Mouse (Mus musculus): ENCODE data around the gene Apcs. TPM values are rescaled to one million over a fixed set of nuclear protein-coding genes. Genes with fewer than 3 reads are reported as not detected.

Apcs gene
- polyA plus RNA-seq (2016; fragmentation: Nextera tagmentation; extraction: Ambion mirVana): not detected in 2 replicates

GRCm38 (mm10) chr1:172894777-172895357 is at the start of gene Apcs:
Gene Apcs, minus strand, starts transcription at chr1:172895041.
- Histone ChIP-seq H3K27ac (no peak within 1 kb of the TSS), H3K27me3 (ENCODE audit: low read depth, poor library complexity, severe bottlenecking) (no peaks in the 10 kb centered on the region)
- 64% methylated on average over 2 of the region's 2 CpGs for WGBS

GRCm38 (mm10) chr1:172932197-172932596 is 37.4 kb upstream of the Apcs start:
- 100% methylated on average over 2 of the region's 2 CpGs for WGBS
- Histone ChIP-seq H3K27me3 (ENCODE audit: low read depth, poor library complexity, severe bottlenecking) (no peaks in the 10 kb centered on the region), H3K27ac (no peak overlapping the region), H3K9me3 (replicated peaks) (no peaks in the 10 kb centered on the region), H3K36me3 (no peaks in the 10 kb centered on the region), H3K4me1 (no peaks in the 10 kb centered on the region), H3K4me3 (no peak overlapping the region)
- no peak for DNase-seq (ENCODE audit: low spot score)

More at GRCm38 (mm10) chr1:172894777-172895357, at the start of gene Apcs:
- Histone ChIP-seq H3K36me3 (no peaks in the 10 kb centered on the region), H3K9me3 (replicated peaks) (no peaks in the 10 kb centered on the region), H3K4me3 (no peak within 1 kb of the TSS), H3K4me1 (no peaks in the 10 kb centered on the region)
- no peak for DNase-seq (ENCODE audit: low spot score)

GRCm38 (mm10) chr1:172918450-172918849 is 23.6 kb upstream of the Apcs start:
- no peak for DNase-seq (ENCODE audit: low spot score)
- H3K27ac ChIP-seq: no peak overlapping the region
- no peaks in the 10 kb centered on the region for H3K4me1 ChIP-seq
- H3K27me3 ChIP-seq (ENCODE audit: low read depth, poor library complexity, severe bottlenecking): no peaks in the 10 kb centered on the region
- 85% methylated on average over 2 of the region's 2 CpGs for WGBS
- no peaks in the 10 kb centered on the region for H3K9me3 ChIP-seq (replicated peaks)
- no peak overlapping the region for H3K4me3 ChIP-seq
- H3K36me3 ChIP-seq: no peaks in the 10 kb centered on the region

- Histone ChIP-seq H3K4me1 (no peaks in the 10 kb centered on the region), H3K4me3 (no peak overlapping the region), H3K27me3 (ENCODE audit: low read depth, poor library complexity, severe bottlenecking) (no peaks in the 10 kb centered on the region), H3K27ac (no peak overlapping the region), H3K9me3 (replicated peaks) (no peaks in the 10 kb centered on the region), H3K36me3 (no peaks in the 10 kb centered on the region)
- 83% methylated on average over 1 of the region's 1 CpGs for WGBS
- no peak for DNase-seq (ENCODE audit: low spot score)
These were observed 22.3 kb upstream of the Apcs start for GRCm38 (mm10) chr1:172917115-172917514.

GRCm38 (mm10) chr1:172903313-172903712 is 8.5 kb upstream of the Apcs start:
- Histone ChIP-seq H3K36me3 (no peaks in the 10 kb centered on the region), H3K27ac (no peak overlapping the region), H3K9me3 (replicated peaks) (no peaks in the 10 kb centered on the region), H3K4me3 (no peak overlapping the region), H3K4me1 (no peaks in the 10 kb centered on the region), H3K27me3 (ENCODE audit: low read depth, poor library complexity, severe bottlenecking) (no peaks in the 10 kb centered on the region)
- DNase-seq (ENCODE audit: low spot score): no peak

- DNase-seq (ENCODE audit: low spot score): no peak
- no peaks in the 10 kb centered on the region for H3K9me3 ChIP-seq (replicated peaks)
- no peaks in the 10 kb centered on the region for H3K27me3 ChIP-seq (ENCODE audit: low read depth, poor library complexity, severe bottlenecking)
- H3K27ac ChIP-seq: no peak overlapping the region
- H3K36me3 ChIP-seq: no peaks in the 10 kb centered on the region
- H3K4me3 ChIP-seq: no peak overlapping the region
- WGBS: 92% methylated on average over 2 of the region's 2 CpGs
- no peaks in the 10 kb centered on the region for H3K4me1 ChIP-seq
These were observed 594 bp upstream of the Apcs start for GRCm38 (mm10) chr1:172895435-172895834.

- H3K4me1 ChIP-seq: no peaks in the 10 kb centered on the region
- no peak for DNase-seq (ENCODE audit: low spot score)
- no peaks in the 10 kb centered on the region for H3K36me3 ChIP-seq
- no peak overlapping the region for H3K4me3 ChIP-seq
- WGBS: 92% methylated on average over 1 of the region's 1 CpGs
- no peaks in the 10 kb centered on the region for H3K27me3 ChIP-seq (ENCODE audit: low read depth, poor library complexity, severe bottlenecking)
- no peaks in the 10 kb centered on the region for H3K9me3 ChIP-seq (replicated peaks)
- no peak overlapping the region for H3K27ac ChIP-seq
These were observed 18.2 kb downstream of the Apcs start for GRCm38 (mm10) chr1:172876675-172877074.

- Histone ChIP-seq H3K27ac (no peak overlapping the region), H3K27me3 (ENCODE audit: low read depth, poor library complexity, severe bottlenecking) (no peaks in the 10 kb centered on the region), H3K4me1 (no peaks in the 10 kb centered on the region), H3K9me3 (replicated peaks) (no peaks in the 10 kb centered on the region), H3K4me3 (no peak overlapping the region), H3K36me3 (no peaks in the 10 kb centered on the region)
- no peak for DNase-seq (ENCODE audit: low spot score)
- WGBS: 86% methylated on average over 4 of the region's 4 CpGs
These were observed 19.6 kb downstream of the Apcs start for GRCm38 (mm10) chr1:172875265-172875664.

- DNase-seq (ENCODE audit: low spot score): no peak
- 93% methylated on average over 2 of the region's 2 CpGs for WGBS
- Histone ChIP-seq H3K36me3 (no peaks in the 10 kb centered on the region), H3K9me3 (replicated peaks) (no peaks in the 10 kb centered on the region), H3K27ac (no peak overlapping the region), H3K4me1 (no peaks in the 10 kb centered on the region), H3K27me3 (ENCODE audit: low read depth, poor library complexity, severe bottlenecking) (no peaks in the 10 kb centered on the region), H3K4me3 (no peak overlapping the region)
These were observed 46.7 kb downstream of the Apcs start for GRCm38 (mm10) chr1:172848171-172848570.

- H3K4me1 ChIP-seq: no peaks in the 10 kb centered on the region
- H3K27me3 ChIP-seq (ENCODE audit: low read depth, poor library complexity, severe bottlenecking): no peaks in the 10 kb centered on the region
- WGBS: 90% methylated on average over 2 of the region's 2 CpGs
- no peak overlapping the region for H3K4me3 ChIP-seq
- no peaks in the 10 kb centered on the region for H3K9me3 ChIP-seq (replicated peaks)
- H3K36me3 ChIP-seq: no peaks in the 10 kb centered on the region
- H3K27ac ChIP-seq: no peak overlapping the region
- DNase-seq (ENCODE audit: low spot score): no peak
These were observed 47.6 kb downstream of the Apcs start for GRCm38 (mm10) chr1:172847044-172847761.

Other genes with a start within 250 kb of the Apcs start
- not detected in 2 replicates for gene Crp, start 197.0 kb downstream of the Apcs start, polyA plus RNA-seq (2016; fragmentation: Nextera tagmentation; extraction: Ambion mirVana)
- gene Olfr16, start 55.4 kb upstream of the Apcs start, polyA plus RNA-seq (2016; fragmentation: Nextera tagmentation; extraction: Ambion mirVana): not detected in 2 replicates
- not detected in 2 replicates for gene Olfr1408, start 242.3 kb upstream of the Apcs start, polyA plus RNA-seq (2016; fragmentation: Nextera tagmentation; extraction: Ambion mirVana)

Data from limb, embryonic 10.5 days (tissue).